Mouse (Mus musculus) cerebellum, postnatal 4 days (tissue): ENCODE data around the gene Gprc5a.

Experiments used
- DNase-seq, 2 experiments: peaks; one replicate each; pipeline ENCODE4 v3.0.0; 2022; ENCODE audit warnings: low spot score in 2 of 2, mixed read lengths in 1 of 2

Gprc5a gene

DNA sequence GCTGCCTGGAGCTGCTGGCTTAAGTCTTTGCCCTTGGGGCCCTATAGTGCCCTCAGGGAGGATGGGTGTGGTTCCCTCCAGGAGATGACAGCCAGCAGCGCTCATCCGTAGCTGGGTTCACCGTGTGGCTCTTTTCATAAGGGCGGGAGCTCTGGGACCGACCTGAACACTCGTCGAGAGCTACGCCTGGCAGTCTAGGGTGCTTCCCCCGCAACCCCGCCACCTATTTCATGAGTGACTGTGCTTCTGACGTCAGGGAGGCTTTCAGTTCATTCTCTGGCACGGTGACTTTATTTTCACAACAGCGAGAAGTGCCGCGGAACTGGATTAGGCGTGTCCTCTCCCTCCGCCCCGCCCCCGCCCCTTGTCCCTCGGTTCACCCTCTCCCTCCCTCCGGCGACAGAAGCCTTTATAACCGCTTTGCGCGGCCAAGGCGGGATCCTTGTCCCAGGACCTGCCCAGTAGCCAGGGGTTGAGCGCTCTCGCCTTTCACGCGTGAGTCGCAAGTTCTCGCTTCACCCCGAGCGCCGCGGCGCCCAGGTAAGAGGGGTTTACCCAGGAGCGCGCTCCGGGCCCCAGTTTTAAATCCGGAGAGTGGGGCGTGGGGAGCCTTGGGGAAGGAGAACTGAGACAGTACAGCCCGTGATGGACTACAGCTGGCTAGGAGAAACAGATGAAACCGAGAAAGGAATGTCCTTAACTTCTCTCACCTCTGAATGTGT is at the start of gene Gprc5a:
Gene Gprc5a (plus strand): TSS at position 416 of the 722 bp plus-strand sequence.
- no peak for DNase-seq

DNA sequence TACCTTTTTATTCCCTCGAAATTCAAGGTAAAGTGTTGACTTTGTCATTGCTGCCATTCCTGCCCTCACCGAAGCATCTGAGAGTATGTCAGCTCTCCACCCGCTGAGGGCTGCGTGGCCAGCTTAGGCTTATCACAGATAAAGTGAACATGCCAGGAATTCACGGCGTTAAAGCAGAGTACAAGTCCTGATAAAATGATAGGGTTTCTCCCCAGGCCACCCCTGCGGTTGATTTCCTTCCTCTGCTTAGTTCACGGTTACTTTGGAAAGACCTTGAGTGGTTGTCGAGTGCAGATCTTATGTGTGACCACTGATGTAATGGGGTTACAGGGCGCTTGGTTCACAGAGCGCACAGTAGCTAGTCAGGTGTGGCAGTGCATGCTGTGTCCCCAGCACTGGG is 48.2 kb upstream of the Gprc5a start:
- no peak for DNase-seq

DNA sequence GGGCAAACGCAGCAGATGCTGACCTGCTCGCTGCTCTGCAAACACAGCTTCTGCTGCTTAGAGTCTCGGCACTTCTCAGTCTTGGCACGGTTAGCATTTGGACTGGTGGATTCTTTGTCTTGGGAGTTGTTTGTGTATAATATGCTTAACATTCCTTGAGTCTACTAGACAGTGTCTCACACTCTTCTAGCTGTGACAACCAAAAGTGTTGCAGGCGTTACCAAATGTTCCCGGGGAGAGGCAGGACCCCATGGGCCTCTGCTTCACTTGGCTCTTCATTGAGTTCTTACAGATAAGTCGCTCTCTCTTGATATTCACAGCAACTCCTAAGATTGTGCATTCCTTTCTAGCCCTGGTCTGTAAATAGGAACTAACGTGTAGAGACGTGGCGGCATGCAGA is 45.9 kb upstream of the Gprc5a start:
- DNase-seq = no peak

DNA sequence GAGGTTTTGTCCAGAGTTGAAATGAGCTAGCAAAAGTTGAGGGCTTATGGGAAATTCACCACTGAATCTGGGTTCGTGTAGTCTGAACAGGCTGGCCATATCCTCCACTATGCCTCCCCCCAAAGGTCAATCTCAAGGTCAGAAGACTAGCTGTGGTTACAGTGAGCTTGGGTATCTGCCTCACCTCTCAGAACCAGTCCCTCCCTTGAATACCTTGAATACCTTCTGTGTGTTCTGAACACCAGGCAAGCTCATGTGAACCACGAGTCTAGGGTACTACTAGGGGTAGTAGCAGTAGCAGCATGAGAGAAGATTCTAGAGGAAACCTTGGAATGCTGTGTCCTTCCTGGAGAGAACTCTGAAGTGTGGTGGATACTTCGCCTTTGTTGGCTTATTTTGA is 43.8 kb upstream of the Gprc5a start:
- DNase-seq = no peak

DNA sequence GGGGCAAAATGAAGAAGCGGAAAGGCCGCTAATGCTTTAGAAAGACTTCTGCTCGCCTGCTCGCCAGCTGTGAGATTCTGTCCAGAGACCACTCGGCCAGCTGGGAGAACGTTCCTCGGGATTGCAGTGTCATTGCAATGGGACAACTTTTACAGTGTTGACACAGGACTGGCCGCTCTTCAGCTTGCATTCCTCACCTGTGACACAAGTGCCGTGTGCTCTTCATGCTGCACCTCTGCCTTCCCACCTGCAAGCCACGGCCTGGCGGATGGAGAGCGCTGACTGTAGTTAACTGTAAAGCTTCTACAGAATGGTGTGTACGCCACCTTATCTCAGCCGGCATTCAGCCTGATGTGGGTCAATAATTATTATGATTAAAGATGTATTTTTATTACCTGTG is 42.1 kb upstream of the Gprc5a start:
- DNase-seq = no peak

DNA sequence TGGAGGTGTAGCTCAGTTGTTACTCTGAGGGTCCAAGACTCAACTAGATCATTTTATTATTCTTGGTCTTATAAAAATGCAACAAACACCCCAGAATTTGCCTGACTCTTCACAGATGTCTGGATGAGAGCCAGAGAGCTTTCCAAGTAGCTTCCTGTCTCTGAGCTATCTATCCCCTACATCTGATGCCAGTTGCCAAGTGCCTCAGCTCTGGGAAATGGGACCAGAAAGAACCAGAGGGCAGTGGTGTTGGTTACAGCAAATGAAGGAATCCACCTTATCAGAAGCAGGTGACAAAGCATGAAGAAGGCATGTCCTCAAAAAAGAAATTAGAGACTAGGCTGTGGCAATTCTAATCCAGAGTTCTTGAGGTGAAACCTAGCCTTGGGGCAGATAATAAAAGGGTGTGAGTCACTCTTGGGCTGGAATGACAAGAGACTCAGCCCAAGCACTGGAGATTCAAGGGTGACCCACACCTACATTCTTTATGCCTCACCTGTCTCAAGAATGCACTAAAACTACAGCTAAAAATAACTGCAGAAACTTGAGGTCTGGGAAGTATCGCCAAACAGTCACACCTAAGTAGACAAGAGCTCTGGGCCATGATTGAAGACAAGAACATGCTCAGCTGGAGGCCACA is 40.5 kb upstream of the Gprc5a start:
- DNase-seq = no peak

DNA sequence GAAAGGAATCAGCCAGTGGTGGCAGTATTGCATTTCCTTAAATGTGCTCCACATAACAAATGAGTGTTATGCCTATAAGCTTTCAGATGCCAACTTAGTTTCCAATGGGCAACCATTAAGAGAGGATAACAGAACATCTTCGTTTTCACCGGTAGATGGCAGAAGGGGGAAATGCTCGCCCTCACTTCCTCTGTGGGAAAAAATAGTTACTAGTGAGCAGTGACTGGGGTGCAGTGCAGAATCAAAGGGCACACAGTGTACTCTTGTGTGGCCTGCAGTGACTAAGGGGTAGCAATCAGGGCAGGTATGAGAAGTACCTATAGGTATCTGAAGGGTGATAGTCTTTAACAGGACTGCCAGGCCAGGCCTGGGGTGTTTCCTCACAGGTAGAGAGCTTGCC is 39.2 kb upstream of the Gprc5a start:
- DNase-seq = no peak

DNA sequence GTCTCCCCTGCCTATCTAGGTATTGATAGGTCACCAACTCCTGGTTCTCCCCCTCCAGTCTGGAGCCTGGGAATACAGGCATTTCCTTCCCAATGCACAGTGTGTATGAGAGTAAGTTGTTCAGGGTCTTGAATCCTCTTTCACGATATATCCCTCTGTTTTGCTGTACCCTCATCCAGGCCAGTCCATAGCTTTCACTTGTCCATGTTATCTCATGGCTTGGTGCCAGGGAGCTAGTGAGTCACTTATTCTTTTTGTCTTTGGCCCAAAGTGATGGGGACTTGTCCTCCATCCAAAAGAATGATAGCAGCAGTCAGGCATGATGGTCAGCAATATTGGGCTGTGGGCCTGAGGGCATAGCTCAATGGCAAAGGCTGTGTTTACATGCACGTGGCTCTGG is 38.7 kb upstream of the Gprc5a start:
- DNase-seq = no peak

DNA sequence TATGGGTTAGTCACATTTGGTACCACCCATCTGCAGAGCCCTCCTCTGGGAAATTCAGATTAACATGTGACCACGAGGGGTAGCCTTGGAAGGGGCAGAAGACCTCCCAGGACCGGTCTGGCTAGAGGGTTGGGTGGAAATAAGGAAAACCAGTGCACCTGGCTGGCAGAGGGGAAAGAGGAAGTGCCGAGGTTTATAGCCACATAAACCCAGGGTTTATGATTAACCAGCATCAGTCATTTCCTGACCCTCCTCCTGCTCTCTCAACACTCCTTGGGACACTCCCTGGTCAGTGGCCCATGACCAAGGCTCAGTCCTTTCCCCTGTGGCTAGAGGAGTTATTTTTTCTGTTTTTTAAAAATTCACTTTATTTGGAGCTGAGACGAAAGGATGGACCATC is 36.2 kb upstream of the Gprc5a start:
- DNase-seq = no peak

DNA sequence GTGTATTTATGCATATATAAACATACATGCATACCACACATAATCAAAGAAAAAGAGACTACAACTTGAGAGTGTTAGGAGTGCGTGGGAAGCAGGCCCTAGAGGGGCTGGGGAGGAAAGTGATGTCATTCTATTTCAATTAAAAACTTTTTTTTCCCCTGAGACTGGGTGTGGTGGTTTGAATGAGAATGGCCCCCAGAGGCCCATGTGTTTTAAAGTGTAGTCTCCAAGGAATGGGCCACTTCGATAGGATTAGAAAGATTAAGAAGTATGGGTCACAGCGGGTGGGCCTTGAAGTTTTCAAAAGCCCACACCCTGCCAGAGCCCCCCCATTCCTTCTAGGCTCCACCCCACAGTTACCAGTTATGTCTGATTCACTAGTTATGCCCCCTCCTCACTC is 26.8 kb upstream of the Gprc5a start:
- DNase-seq = no peak

DNA sequence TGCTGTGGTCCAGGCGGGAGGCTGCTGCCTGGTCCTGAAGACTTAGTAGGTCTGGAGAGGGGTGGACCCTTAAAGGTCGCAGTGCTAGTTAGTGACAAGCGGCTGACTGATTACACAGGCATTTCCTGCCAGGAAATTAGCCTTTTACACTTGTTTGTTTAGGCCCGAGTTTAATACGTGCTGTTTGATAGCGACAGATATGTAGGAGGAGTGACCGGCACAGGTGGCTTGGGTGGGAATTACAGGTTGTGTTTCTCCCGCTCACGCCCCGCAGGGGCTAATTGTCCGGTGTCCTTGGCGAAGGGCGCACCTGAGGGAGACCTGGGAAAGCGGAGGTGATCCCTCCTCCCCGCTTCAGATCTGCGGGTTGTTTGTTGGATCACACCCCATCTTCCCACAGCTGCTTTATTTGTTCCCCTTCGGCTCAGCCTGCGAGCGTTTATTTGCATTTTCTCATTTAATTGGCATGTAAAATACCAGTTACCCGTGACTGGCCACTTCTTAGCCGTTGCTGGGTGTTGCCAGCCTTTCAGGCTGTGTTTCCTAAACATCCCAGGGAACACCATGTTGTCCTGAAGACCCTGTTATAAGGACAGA is 25.1 kb upstream of the Gprc5a start:
- no peak for DNase-seq

DNA sequence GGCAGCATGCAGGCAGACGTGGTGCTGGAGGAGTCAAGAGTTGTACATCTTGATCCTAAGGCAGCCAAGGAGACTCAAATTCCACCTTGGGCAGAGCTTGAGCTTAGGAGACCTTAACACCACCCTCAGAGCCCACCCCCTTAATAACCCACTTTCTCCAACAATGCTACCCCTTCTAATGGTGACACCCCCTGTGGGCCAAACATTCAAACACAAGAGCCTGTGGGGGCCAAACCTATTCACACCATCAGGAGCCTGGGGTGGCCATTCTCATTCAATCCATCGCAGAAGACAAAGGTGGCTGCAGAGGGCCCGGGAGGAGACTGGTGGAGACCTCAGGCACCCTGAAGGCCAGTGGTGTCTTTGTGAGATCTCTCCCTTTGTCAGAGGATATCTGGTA is 23.5 kb upstream of the Gprc5a start:
- DNase-seq = no peak

DNA sequence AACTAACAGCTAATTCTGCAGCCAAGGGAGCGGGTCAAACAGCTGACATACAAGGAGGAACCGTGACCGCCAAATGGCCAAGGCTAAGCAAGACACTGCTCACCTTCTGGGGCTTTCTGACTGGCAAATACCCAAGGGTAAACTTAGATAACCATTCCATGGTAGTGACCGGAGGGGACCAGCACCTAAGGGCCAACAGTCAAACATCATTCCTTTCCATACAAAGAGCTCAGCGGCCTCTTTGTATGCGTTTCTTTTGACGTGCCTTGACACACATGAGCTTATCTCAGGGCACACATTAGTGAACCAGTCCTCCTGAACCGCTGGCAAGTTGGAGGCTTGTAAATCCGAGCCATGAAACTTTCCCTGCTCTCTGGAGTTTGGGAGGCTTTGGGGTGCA is 18.2 kb upstream of the Gprc5a start:
- DNase-seq = no peak

DNA sequence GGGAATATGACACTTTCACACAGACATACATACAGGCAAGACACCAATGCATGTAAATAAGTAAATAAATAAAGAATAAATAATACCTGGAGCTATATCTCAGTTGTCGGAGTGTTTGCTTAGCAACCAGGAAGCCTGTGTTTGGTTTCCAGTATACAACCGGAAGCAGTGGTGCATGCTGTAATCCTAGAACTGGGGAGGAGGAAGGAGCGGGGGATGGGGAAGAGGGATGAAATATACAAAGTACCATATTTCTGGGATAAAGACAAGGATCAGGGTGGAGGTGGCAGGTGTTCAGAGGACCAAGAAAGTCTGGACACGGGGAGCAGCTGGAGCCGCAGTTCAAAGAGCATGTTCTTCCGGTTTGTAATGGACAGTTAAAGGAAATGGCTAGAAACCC is 16.9 kb upstream of the Gprc5a start:
- DNase-seq = no peak

DNA sequence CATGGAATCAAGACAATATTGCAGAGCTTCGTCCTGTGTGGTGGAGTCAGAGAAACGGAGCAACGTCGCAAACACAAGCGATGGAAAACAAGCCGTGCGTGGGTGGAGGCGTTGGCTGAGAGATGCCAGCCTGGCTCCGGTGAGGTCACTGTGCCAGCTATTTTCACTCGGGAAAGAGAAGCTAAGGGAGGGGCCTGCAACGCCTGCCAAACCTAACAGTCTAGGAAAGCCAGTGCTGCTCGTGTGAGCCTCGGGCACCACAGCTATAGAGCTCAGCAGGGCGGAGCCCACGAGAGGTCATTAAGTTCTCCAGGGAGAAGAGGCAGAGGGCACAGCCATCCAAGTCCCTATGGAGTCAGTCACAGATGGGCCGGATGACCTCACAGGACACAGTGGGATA is 16.5 kb upstream of the Gprc5a start:
- no peak for DNase-seq

DNA sequence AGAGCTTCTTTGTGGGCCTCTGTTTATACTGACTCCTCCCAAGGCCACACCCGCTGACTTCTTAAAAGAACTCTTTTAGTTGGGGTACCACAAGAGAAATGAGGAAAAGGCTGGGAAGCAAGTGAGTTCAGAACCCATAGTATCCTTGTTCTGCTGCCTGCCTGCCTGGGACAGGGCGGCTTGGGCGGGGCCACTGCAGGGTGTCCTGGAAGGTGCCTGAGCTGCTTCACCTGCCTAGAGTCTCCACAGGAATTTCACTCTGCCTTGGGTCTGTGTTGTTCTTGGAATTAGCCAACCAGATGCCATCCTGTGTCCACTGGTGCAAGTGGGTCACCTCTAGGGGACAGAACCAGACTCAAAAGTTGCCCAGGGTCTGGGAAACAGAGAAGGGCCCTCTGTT is 11.7 kb upstream of the Gprc5a start:
- DNase-seq = no peak

DNA sequence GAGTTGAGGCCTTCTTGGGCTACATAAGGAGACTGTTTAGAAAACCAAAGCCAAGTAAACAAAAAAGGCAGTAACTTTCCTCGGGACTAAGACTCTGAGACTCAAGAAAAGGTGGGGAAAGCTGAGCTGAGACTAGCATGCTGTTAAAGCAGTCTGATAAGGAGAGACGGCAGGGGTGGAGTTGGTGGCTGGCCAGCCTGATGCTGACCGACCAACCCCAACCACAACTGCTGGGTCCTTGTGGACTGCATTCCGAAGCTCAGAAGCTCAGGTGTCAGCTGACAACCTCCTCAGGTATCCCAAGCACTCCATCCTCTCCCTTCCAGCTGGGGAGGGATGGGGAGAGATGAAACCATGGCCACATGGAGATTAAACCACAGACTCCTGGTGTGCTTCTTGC is 9.6 kb upstream of the Gprc5a start:
- DNase-seq = no peak

DNA sequence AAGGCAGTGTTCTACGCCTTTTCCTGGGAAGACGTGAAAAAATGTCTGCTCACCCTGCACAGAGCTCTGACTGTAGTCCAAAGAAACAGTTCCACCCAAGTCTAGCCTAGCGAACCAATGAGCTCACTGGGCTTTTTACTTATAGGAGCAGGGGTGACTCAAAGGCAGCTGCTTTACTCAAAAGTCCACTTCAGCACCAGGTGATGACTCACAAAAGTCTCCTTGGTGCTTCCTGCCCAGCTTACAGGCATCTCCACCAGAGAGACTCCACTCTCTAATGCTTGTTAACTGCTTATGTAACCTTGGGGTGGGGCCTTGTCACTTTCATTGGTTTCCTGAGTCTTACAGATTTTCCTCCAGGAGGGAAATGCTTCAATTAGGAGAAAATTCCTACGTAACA is 4.7 kb upstream of the Gprc5a start:
- no peak for DNase-seq

DNA sequence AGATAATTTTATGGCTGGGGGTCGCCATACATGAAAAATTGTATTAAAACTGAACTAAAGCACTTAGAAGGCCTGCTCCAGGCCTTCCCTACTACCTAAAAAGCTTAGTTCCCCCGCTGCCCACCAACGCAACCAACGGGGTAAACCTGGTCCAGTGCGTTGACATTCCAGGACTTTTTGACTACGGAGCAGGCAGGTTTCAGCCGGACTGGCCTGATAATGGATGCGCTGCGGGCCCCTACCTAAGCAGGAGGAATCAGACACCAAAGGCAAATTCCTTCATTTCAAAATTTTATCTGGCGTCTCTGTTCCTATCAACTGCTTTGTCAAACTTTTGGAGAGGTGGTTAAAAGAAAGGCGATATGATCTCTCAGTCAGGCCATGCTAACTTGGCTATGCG is 830 bp upstream of the Gprc5a start:
- DNase-seq = no peak

DNA sequence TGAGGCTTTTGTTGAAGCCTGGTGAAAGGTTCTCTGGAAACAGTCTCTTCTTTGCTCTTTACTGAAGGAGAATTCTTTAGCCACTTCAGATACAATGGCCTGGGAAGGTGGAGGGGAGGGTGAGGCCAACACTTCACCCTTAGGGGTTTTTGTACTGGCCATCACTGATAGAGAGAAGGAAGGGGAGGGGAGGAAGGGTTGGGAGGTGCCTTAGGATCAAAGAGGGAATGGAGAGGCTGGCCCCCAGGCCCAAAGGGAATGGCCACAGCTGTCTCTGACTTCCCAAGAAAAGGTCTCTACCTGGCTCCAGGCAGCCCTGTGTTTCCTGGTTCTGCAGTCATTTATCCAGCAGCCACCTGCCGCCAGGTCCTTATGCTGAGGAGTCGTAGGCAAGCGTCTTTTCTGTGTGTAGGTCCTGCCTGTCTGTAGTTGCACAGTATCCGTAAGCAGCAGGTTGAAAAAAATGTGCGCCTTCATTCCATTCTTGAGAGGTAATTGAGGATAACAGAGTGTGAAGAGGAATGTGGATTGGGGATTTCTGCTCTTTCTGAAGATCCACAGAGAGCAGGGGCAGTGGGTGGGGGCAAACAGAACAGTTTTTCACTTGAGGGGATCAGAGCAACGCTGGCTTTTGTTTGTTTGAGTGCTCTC is 1.5 kb downstream of the Gprc5a start:
- no peak for DNase-seq

DNA sequence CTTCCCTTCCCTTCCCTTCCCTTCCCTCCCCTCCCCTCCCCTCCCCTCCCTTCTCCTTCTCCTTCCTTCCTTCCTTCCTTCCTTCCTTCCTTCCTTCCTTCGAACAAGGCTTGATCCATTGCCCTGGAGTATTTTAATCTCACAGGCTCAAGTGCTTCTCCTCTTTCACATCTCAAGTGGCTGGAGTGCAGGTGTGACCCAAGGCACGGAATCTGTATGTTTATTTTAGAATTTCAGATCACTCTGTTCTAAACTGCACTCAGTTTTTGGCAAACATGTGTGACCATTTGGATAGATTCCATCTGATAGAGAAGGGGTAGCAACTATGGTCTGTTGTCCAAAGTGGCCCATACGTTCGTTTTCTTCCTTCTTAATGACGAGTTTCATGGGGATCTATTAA is 2.8 kb downstream of the Gprc5a start:
- no peak for DNase-seq

DNA sequence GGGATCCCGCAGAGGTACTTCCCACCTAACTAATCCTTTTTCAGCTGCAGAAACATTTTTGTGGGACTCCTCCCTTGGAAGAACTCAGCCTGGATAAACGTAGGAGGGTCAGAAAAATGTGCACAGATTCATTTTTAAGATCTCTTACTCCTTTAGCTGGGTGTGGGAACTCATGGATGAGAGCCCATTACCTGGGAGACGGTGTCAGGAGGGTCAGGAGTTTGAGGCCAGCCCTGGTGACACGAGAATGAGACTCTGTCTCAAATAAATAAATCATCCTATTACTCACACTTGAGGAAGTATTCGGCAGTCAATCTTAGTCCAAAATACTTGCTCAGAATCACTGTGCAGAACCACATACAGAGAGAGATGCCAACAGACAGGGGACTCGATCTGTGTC is 4.4 kb downstream of the Gprc5a start:
- no peak for DNase-seq

DNA sequence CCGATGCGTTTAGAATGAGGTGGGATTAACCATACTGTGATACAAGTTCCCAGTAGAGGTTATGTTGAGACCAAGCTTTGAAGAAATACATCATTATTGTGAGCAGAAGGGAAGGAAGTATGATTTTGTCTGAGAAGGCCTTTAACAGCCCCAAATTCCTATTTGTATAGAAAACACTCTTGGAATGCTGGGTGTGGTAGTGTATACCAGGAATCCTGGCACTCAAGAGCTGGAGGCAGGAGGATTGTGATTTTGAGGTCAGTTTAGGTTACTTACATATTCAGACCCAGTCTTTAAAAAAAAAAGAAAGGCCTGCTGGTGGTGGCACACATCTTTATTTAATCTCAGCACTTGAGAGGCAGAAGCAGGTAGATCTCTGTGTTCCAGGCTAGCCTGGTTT is 4.9 kb downstream of the Gprc5a start:
- no peak for DNase-seq
